Mouse (Mus musculus) thymus, adult 2 months (tissue): ENCODE results near the gene Socs2.

Experiments
- CTCF ChIP-seq: fragments of 200-500 bp; IDR thresholded peaks from 2 replicates; pipeline ENCODE4 v1.5.1; 2012; ENCODE audit warnings: mild to moderate bottlenecking, control low read depth, low read length, moderate library complexity, borderline replicate concordance; ENCODE audit not compliant: control insufficient read depth, poor library complexity, insufficient read depth; ENCODE audit errors: extremely low read depth
- POLR2A ChIP-seq: fragments of 200-500 bp; IDR thresholded peaks from 2 replicates; pipeline ENCODE4 v1.6.1; 2012; ENCODE audit warnings: mild to moderate bottlenecking, low read length, control low read depth, moderate library complexity; ENCODE audit not compliant: control insufficient read depth, poor library complexity, insufficient read depth; ENCODE audit errors: extremely low read depth

GRCm38 (mm10) chr10:95429111-95429510 lies 12.1 kb upstream of the Socs2 start:
- TF ChIP-seq CTCF (no peak), POLR2A (no peak)
